Mouse (Mus musculus) MEL (cell line): ENCODE results near the gene Tbk1. TPM values are rescaled to one million over a fixed set of nuclear protein-coding genes. Genes with fewer than 3 reads are reported as not detected.
A peak's percentile ranks its signal among the peaks of the same experiment; 100 is the strongest.

Experiments
- DNase-seq: peaks from one replicate; pipeline ENCODE4 v3.0.0; 2011; ENCODE audit warnings: low read depth, low spot score
- H3K27ac ChIP-seq: 2 replicates; pipeline ENCODE4 v1.5.1; 2012; ENCODE audit warnings: low read depth, mild to moderate bottlenecking, control low read depth, low read length, moderate library complexity; ENCODE audit not compliant: control insufficient read depth
- H3K27me3 ChIP-seq, 2 experiments: fragments of 150-350 bp in 1 of 2; sonication (generic) in 1 of 2; 2 replicates each; pipeline ENCODE4 v1.6.1; 2012; ENCODE audit warnings: low read length in 2 of 2, mild to moderate bottlenecking in 2 of 2, improper control_type of control experiment in 1 of 2, moderate library complexity in 1 of 2; ENCODE audit not compliant: insufficient read depth in 2 of 2, control insufficient read depth in 1 of 2
- H3K36me3 ChIP-seq, 2 experiments: 2 replicates each; pipeline ENCODE4 v1.6.1; 2012 to 2014; ENCODE audit warnings: low read length in 2 of 2, improper control_type of control experiment in 1 of 2, inconsistent platforms in 1 of 2, mild to moderate bottlenecking in 1 of 2; ENCODE audit not compliant: insufficient read depth in 2 of 2, control insufficient read depth in 1 of 2
- H3K4me1 ChIP-seq, 2 experiments: fragments of 150-350 bp in 1 of 2; sonication (generic) in 1 of 2; 2 replicates each; pipeline ENCODE4 v1.6.1; 2012; ENCODE audit warnings: low read length in 2 of 2, improper control_type of control experiment in 1 of 2, mild to moderate bottlenecking in 1 of 2; ENCODE audit not compliant: insufficient read depth in 2 of 2, control insufficient read depth in 1 of 2
- H3K4me3 ChIP-seq, 2 experiments: fragments of 150-350 bp in 1 of 2; sonication (generic) in 1 of 2; 2 replicates each; pipeline ENCODE4 v1.5.1; 2012; ENCODE audit warnings: low read depth in 2 of 2, low read length in 2 of 2, mild to moderate bottlenecking in 2 of 2, moderate library complexity in 2 of 2, control low read depth in 1 of 2, improper control_type of control experiment in 1 of 2; ENCODE audit not compliant: control insufficient read depth in 1 of 2, insufficient read depth in 1 of 2
- H3K79me2 ChIP-seq: 2 replicates; pipeline ENCODE4 v1.6.1; 2012; ENCODE audit warnings: mild to moderate bottlenecking, low read length, moderate library complexity; ENCODE audit not compliant: control insufficient read depth, poor library complexity, insufficient read depth
- H3K9ac ChIP-seq: 2 replicates; pipeline ENCODE4 v1.6.1; 2012; ENCODE audit warnings: low read depth, mild to moderate bottlenecking, control low read depth, low read length, moderate library complexity; ENCODE audit not compliant: control insufficient read depth, poor library complexity, severe bottlenecking
- H3K9me3 ChIP-seq: fragments of 150-350 bp; sonication (generic); replicated peaks from 2 replicates; pipeline ENCODE4 v1.6.1; 2012; ENCODE audit warnings: mild to moderate bottlenecking, low read length, improper control_type of control experiment, moderate library complexity; ENCODE audit not compliant: insufficient read depth
- CHD1 ChIP-seq: IDR thresholded peaks from 2 replicates; pipeline ENCODE4 v1.6.1; 2012; ENCODE audit warnings: low read depth, mild to moderate bottlenecking, inconsistent platforms, low read length, improper control_type of control experiment
- CTCF ChIP-seq, 3 experiments: IDR thresholded peaks in 2 of 3; conservative IDR thresholded peaks in 1 of 3; 2 replicates each; pipeline ENCODE4 v1.5.1; 2011 to 2012; ENCODE audit warnings: low read length in 3 of 3, low read depth in 2 of 3, mild to moderate bottlenecking in 2 of 3, improper control_type of control experiment in 1 of 3, inconsistent platforms in 1 of 3, mixed read lengths in 1 of 3, moderate library complexity in 1 of 3; ENCODE audit not compliant: control insufficient read depth in 1 of 3, insufficient read depth in 1 of 3, poor library complexity in 1 of 3, severe bottlenecking in 1 of 3
- E2F4 ChIP-seq: IDR thresholded peaks from 2 replicates; pipeline ENCODE4 v1.6.1; 2011; ENCODE audit warnings: low read depth, low read length, improper control_type of control experiment, borderline replicate concordance
- ETS1 ChIP-seq: IDR thresholded peaks from 2 replicates; pipeline ENCODE4 v1.6.1; 2012; ENCODE audit warnings: low read depth, mild to moderate bottlenecking, inconsistent platforms, low read length, improper control_type of control experiment, moderate library complexity
- GABPA ChIP-seq: IDR thresholded peaks from 2 replicates; pipeline ENCODE4 v1.6.1; 2012; ENCODE audit warnings: low read depth, mild to moderate bottlenecking, inconsistent platforms, low read length, improper control_type of control experiment, moderate library complexity
- GATA1 ChIP-seq: IDR thresholded peaks from 2 replicates; pipeline ENCODE4 v1.6.1; 2011; ENCODE audit warnings: low read depth, low read length, improper control_type of control experiment
- HCFC1 ChIP-seq: IDR thresholded peaks from 2 replicates; pipeline ENCODE4 v1.6.1; 2012; ENCODE audit warnings: low read depth, mild to moderate bottlenecking, inconsistent platforms, low read length, improper control_type of control experiment, moderate library complexity
- JUND ChIP-seq: IDR thresholded peaks from 2 replicates; pipeline ENCODE4 v1.6.1; 2011; ENCODE audit warnings: low read depth, mild to moderate bottlenecking, improper control_type of control experiment, low read length
- MAX ChIP-seq: IDR thresholded peaks from 2 replicates; pipeline ENCODE4 v1.6.1; 2011; ENCODE audit warnings: low read length, improper control_type of control experiment
- POLR2A ChIP-seq, 2 experiments: IDR thresholded peaks; 2 replicates each; pipeline ENCODE4 v1.6.1; 2011 to 2012; ENCODE audit warnings: low read length in 2 of 2, mild to moderate bottlenecking in 2 of 2, control low read depth in 1 of 2, improper control_type of control experiment in 1 of 2, low read depth in 1 of 2, moderate library complexity in 1 of 2; ENCODE audit not compliant: control insufficient read depth in 1 of 2, insufficient read depth in 1 of 2, poor library complexity in 1 of 2
- POLR2AphosphoS5 ChIP-seq: IDR thresholded peaks from 2 replicates; pipeline ENCODE4 v1.6.1; 2012; ENCODE audit warnings: low read depth, borderline replicate concordance, mild to moderate bottlenecking, inconsistent platforms, low read length, moderate library complexity, mixed read lengths
- RAD21 ChIP-seq: IDR thresholded peaks from 2 replicates; pipeline ENCODE4 v1.6.1; 2011; ENCODE audit warnings: mild to moderate bottlenecking, low read depth, low read length, improper control_type of control experiment
- RCOR1 ChIP-seq: IDR thresholded peaks from 2 replicates; pipeline ENCODE4 v1.6.1; 2012; ENCODE audit warnings: low read depth, mild to moderate bottlenecking, inconsistent platforms, low read length, improper control_type of control experiment
- SIN3A ChIP-seq: IDR thresholded peaks from 2 replicates; pipeline ENCODE4 v1.6.1; 2012; ENCODE audit warnings: low read length, improper control_type of control experiment, inconsistent platforms
- SMC3 ChIP-seq: IDR thresholded peaks from 2 replicates; pipeline ENCODE4 v1.6.1; 2011; ENCODE audit warnings: low read depth, low read length, improper control_type of control experiment
- TAL1 ChIP-seq: IDR thresholded peaks from 2 replicates; pipeline ENCODE4 v1.6.1; 2012; ENCODE audit warnings: mild to moderate bottlenecking, inconsistent platforms, low read length, moderate library complexity, mixed read lengths
- USF1 ChIP-seq: IDR thresholded peaks from 2 replicates; pipeline ENCODE4 v1.6.1; 2014; ENCODE audit warnings: low read depth, mild to moderate bottlenecking, inconsistent platforms, low read length, improper control_type of control experiment, moderate library complexity
- USF2 ChIP-seq, 2 experiments: IDR thresholded peaks; 2 replicates each; pipeline ENCODE4 v1.6.1; 2011 to 2012; ENCODE audit warnings: improper control_type of control experiment in 2 of 2, low read length in 2 of 2, borderline replicate concordance in 1 of 2, inconsistent platforms in 1 of 2, low read depth in 1 of 2, mild to moderate bottlenecking in 1 of 2; ENCODE audit not compliant: insufficient read depth in 1 of 2
- ZMIZ1 ChIP-seq: IDR thresholded peaks from 2 replicates; pipeline ENCODE4 v1.6.1; 2012; ENCODE audit warnings: low read depth, mild to moderate bottlenecking, inconsistent platforms, low read length, improper control_type of control experiment, moderate library complexity
- polyA plus RNA-seq, 2 experiments: library from polyadenylated mRNA; stranded (reverse) in 1 of 2; unstranded in 1 of 2; fragments of >175 nt in 1 of 2; fragments of >200 nt in 1 of 2; gene quantifications; 2 replicates each; pipeline versions ENCODE4 v1.2.1 to v1.2.4; 2012; ENCODE audit warnings: low replicate concordance in 2 of 2, low read depth in 1 of 2; ENCODE audit not compliant: insufficient read length in 2 of 2, insufficient read depth in 1 of 2, missing spikeins in 1 of 2
- total RNA-seq: library from RNA; depleted of rRNA; stranded (reverse); fragments of 300-350 nt; gene quantifications from 2 replicates; pipeline ENCODE4 v1.2.3, GENCODE M21; 2012

Gene Tbk1
- total and polyA plus RNA-seq, 3 experiments = 18.0 to 31.1 TPM; not detected in 1

DNA sequence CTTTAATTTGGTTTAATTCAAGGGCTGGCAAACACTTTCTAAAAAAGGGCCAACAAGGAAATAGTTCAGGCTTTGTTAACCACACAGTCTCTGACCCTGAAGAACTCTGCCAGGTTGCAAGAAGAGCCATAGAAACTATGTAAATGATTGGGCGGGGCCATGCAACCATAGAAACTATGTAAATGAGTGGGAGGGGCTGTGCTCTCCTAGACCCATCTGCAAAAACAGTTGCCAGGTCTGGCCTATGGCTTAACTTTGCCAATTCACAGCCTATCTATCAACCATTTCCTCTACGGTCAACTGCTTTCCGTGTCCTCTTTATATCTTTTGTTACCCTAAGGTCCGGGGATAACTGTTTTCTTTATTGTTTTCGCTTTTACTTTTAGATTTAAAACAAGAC, 85.4 kb downstream of the Tbk1 start (continued):
- TF ChIP-seq MAX = no peak; the same call in 1 of the 2 replicates
- TF ChIP-seq RAD21 = no peak
- 0 out of 2 replicates have a peak, but pooled peaks have one; percentile 32 for TF ChIP-seq RCOR1
- TF ChIP-seq POLR2A (IDR thresholded peaks at IDR 0.05; ENCODE audit: control insufficient read depth in 1 of 2, insufficient read depth in 1 of 2, low read depth in 1 of 2, low read length in 2 of 2, poor library complexity in 1 of 2) = peak in 1 of 2 experiments; percentile 64; a peak in 2 of 4 replicates
- peak; percentile 83 for TF ChIP-seq ETS1
- TF ChIP-seq USF1 = no peak
- TF ChIP-seq GABPA = no peak
- peak; percentile 36; the same call in 1 of the 2 replicates for TF ChIP-seq HCFC1
- TF ChIP-seq CTCF (IDR thresholded peaks at IDR 0.05 in 2 of 3, conservative IDR thresholded peaks at IDR 0.05 in 1 of 3; ENCODE audit: control insufficient read depth in 1 of 3, insufficient read depth in 1 of 3, low read depth in 2 of 3, low read length in 3 of 3, poor library complexity in 1 of 3, severe bottlenecking in 1 of 3) = no peak
- TF ChIP-seq, all 39 proteins: peak for 17

GRCm38 (mm10) chr10:121500034-121500433, 86.6 kb downstream of the Tbk1 start:
- no peak overlapping the region for H3K9ac ChIP-seq
- no peak overlapping the region for H3K27ac ChIP-seq
- H3K36me3 ChIP-seq = peaks cover 0 to 12% of the 10 kb centered on the region in 2 experiments; a peak in 2 of 4 replicates
- H3K79me2 ChIP-seq = no peaks in the 10 kb centered on the region; the same call in 1 of the 2 replicates
- no peaks in the 10 kb centered on the region for H3K27me3 ChIP-seq
- H3K4me3 ChIP-seq = no peak overlapping the region
- DNase-seq = no peak
- peaks cover 10 to 13% of the 10 kb centered on the region in 2 experiments for H3K4me1 ChIP-seq
- TF ChIP-seq GATA1 = no peak
- TF ChIP-seq GABPA = no peak
- no peak for TF ChIP-seq JUND
- no peaks in the 10 kb centered on the region for H3K9me3 ChIP-seq

- Histone ChIP-seq H3K9ac (no peak overlapping the region), H3K4me1 (peaks cover 10 to 13% of the 10 kb centered on the region in 2 experiments), H3K27me3 (no peaks in the 10 kb centered on the region), H3K4me3 (no peak overlapping the region), H3K27ac (no peak overlapping the region), H3K36me3 (peaks cover 0 to 12% of the 10 kb centered on the region in 2 experiments; a peak in 2 of 4 replicates), H3K9me3 (no peaks in the 10 kb centered on the region), H3K79me2 (no peaks in the 10 kb centered on the region; the same call in 1 of the 2 replicates)
- no peak for TF ChIP-seq JUND
- TF ChIP-seq GATA1 = no peak
- no peak for TF ChIP-seq USF2 (IDR thresholded peaks at IDR 0.05; ENCODE audit: borderline replicate concordance in 1 of 2, insufficient read depth in 1 of 2, low read depth in 1 of 2, low read length in 2 of 2)
- TF ChIP-seq TAL1 = no peak
- TF ChIP-seq E2F4 = no peak
- TF ChIP-seq ETS1 = no peak
- TF ChIP-seq MAX = no peak
- TF ChIP-seq SIN3A = no peak
- TF ChIP-seq USF1 = no peak
- no peak for TF ChIP-seq ZMIZ1
- no peak for TF ChIP-seq POLR2AphosphoS5
- TF ChIP-seq SMC3 = no peak
- TF ChIP-seq RAD21 = no peak
- TF ChIP-seq HCFC1 = no peak
- no peak for TF ChIP-seq CTCF (IDR thresholded peaks at IDR 0.05 in 2 of 3, conservative IDR thresholded peaks at IDR 0.05 in 1 of 3; ENCODE audit: control insufficient read depth in 1 of 3, insufficient read depth in 1 of 3, low read depth in 2 of 3, low read length in 3 of 3, poor library complexity in 1 of 3, severe bottlenecking in 1 of 3)
- no peak for TF ChIP-seq CHD1
- DNase-seq = no peak
Measured at GRCm38 (mm10) chr10:121499063-121499462, 87.5 kb downstream of the Tbk1 start.
